Mouse (Mus musculus) spleen, adult 18-20 months (tissue): ENCODE results near the gene Snorc.

Experiments used
- DNase-seq, 2 experiments: peaks; one replicate each; pipeline ENCODE4 v3.0.0; 2022; ENCODE audit warnings: mixed read lengths in 2 of 2

The Snorc gene

DNA sequence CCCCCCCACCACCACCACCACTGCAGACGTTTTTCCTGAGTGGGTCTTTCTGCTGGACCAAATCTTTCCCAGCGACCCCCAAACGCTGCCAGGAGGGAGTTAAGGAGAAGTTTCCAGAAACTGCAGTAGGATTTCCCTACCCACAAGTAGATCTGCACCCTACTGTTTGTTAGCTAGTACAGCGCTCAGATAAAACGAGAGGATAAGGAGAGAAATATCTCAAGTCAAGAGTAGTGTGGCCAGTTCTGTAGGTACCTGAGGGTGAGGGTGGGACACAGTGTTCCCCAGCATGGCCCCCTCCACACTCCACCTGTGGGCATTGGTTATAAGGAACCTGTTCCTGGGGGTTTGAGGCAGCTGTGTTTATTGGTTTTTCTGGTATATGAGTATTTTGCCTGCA, 40.8 kb downstream of the Snorc start:
- DNase-seq: no peak

DNA sequence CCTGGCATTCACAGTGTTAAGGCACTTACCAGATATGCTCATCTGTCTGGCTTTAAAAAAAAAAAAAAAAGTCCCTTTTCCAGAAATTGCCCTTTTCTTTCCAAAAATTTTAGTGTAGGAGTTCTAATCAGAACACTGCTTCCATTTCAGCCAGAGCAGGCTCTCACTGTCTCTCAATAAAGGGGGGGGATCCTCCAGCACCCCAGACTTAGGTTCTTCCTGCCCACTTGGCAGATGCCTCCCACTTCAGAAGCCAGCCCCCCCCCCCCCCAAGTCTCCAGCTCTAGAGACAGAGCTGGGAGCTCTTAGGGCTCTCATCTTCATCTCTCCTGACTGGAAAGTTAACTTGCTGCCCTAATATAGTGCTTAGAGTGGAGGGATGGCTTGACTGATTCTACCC, 50.4 kb downstream of the Snorc start:
- no peak for DNase-seq

DNA sequence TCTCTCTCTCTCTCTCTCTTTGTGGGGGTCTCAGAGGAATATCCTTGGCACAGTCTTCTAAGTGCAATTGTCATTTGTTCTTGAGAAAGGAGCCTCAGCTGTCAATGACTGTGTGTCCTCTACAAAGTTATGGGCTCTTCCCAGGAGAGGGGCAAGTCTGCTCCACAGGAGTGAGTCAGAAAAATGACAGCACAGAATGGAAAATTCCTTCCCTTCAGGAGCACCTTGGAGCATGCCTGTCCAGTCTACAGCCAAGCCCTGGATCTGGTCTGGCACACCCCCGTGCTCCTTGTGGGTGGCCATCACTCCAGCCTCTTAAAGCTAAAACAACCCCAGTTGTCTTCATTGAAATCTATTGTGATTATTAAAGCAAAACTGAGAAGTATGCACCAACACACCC, 51.5 kb downstream of the Snorc start:
- no peak for DNase-seq

DNA sequence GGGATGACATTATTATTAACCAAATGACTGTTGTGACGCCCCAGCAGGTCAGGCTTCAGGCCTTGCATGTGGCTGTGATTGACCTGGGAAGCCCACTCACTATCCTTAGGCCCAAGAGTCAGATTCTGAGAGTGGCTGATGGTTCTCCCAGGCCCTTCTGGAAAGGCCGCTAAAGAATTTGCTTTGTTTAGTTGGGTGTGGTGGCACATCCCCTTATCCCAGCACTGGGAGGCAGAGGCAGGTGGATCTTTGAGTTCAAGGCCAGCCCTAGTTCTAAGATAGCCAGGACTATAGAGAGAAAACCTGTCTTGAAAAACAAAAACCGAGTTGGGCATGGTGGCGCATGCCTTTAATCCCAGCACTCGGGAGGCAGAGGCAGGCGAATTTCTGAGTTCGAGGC, 55.0 kb downstream of the Snorc start:
- no peak for DNase-seq
